ENCODE assay signal across 9 mouse cellular contexts in genomic region chr9:53398388-53398700, GRCm38 (mm10). TPM values are rescaled to one million over a fixed set of nuclear protein-coding genes. Genes with fewer than 3 reads are reported as not detected.
DNase-seq lines count a peak whose midpoint lies in the region; ATAC-seq and TF ChIP-seq lines count a peak whose summit lies in the region.
"Had no signal": no experiment of that assay in that cellular context is flagged by ENCODE, and none has a peak within 500 bp of the region (broad histone marks: within the 10 kb centered on the region; RNA-seq: fewer than 3 reads in every experiment).

No protein-coding gene starts in this region.

- peak; percentile 86 for TF ChIP-seq RAD21 in CH12.LX (IDR thresholded peaks at IDR 0.05; ENCODE audit: low read depth, low read length)

- no peaks in the 10 kb centered on the region for H3K36me3 ChIP-seq in CH12.LX (replicated peaks in 1 of 2; ENCODE audit: control insufficient read depth in 1 of 2, insufficient read depth in 1 of 2, low read length in 1 of 2)
- H3K36me3 ChIP-seq in limb, embryonic 10.5 days = no peaks in the 10 kb centered on the region
- H3K36me3 ChIP-seq in neural tube, embryonic 11.5 days (ENCODE audit: control insufficient read depth, insufficient read depth, low read length) = no peaks in the 10 kb centered on the region

- H3K27ac ChIP-seq in CH12.LX (ENCODE audit: insufficient read depth, low read depth) = no peak overlapping the region
- H3K27ac ChIP-seq in limb, embryonic 10.5 days = no peak overlapping the region
- no peak overlapping the region for H3K27ac ChIP-seq in neural tube, embryonic 11.5 days (ENCODE audit: low read depth, low read length)

- no peaks in the 10 kb centered on the region for H3K79me2 ChIP-seq in CH12.LX (replicated peaks; ENCODE audit: control insufficient read depth, extremely low read depth, insufficient read depth, poor library complexity, severe bottlenecking)

- TF ChIP-seq EP300 in CH12.LX (IDR thresholded peaks at IDR 0.05; ENCODE audit: low read length) = no peak

- H3K4me2 ChIP-seq in CH12.LX (ENCODE audit: insufficient read depth, low read depth, poor library complexity, severe bottlenecking) = peak overlapping the region; percentile 37; the same call in 1 of the 2 replicates
- H3K4me2 ChIP-seq in neural tube, embryonic 11.5 days (ENCODE audit: low read depth) = no peak overlapping the region

- peaks cover 7 to 19% of the 10 kb centered on the region in 2 experiments; a peak in 3 of 4 replicates for H3K4me1 ChIP-seq in CH12.LX (ENCODE audit: control insufficient read depth in 1 of 2, insufficient read depth in 2 of 2)
- peaks cover 14% of the 10 kb centered on the region for H3K4me1 ChIP-seq in limb, embryonic 10.5 days
- no peaks in the 10 kb centered on the region for H3K4me1 ChIP-seq in neural tube, embryonic 11.5 days (ENCODE audit: control insufficient read depth, insufficient read depth, low read length)

- ATAC-seq in neural tube, embryonic 11.5 days (ENCODE audit: insufficient read depth, low FRiP score, low TSS enrichment) = no peak
- ATAC-seq in erythroblast, adult 5-6 weeks (replicated peaks; ENCODE audit: low FRiP score, poor library complexity, severe bottlenecking) = no peak

- no peaks in the 10 kb centered on the region for H3K27me3 ChIP-seq in CH12.LX (replicated peaks)
- no peaks in the 10 kb centered on the region for H3K27me3 ChIP-seq in limb, embryonic 10.5 days (ENCODE audit: low read depth, poor library complexity, severe bottlenecking)
- no peaks in the 10 kb centered on the region for H3K27me3 ChIP-seq in neural tube, embryonic 11.5 days (ENCODE audit: control insufficient read depth, insufficient read depth, low read length)

- no peaks in the 10 kb centered on the region for H3K9me3 ChIP-seq in CH12.LX (replicated peaks; ENCODE audit: low read length)
- H3K9me3 ChIP-seq in limb, embryonic 10.5 days (replicated peaks) = no peaks in the 10 kb centered on the region
- H3K9me3 ChIP-seq in neural tube, embryonic 11.5 days (ENCODE audit: control insufficient read depth, low read length) = no peaks in the 10 kb centered on the region

- peak; percentile 34 to 88; a peak in 3 of 4 replicates for TF ChIP-seq CTCF in CH12.LX (conservative IDR thresholded peaks at IDR 0.05 in 1 of 2, IDR thresholded peaks at IDR 0.05 in 1 of 2; ENCODE audit: low read depth in 2 of 2, low read length in 2 of 2)

- dilution Hi-C loops in CH12.LX (cut with MboI; ENCODE audit: extremely low pct_ligation_motif_present, extremely low pct_unique_long_range_greater_than_20kb, low sequenced_read_pairs) = no loop called here

- H3K9ac ChIP-seq in CH12.LX (ENCODE audit: insufficient read depth, low read depth) = no peak overlapping the region
- H3K9ac ChIP-seq in neural tube, embryonic 11.5 days (ENCODE audit: low read length) = no peak overlapping the region

- peak; percentile 55 for DNase-seq in kidney, adult 9 months
- DNase-seq in kidney, adult 11 months = no peak
- peak; percentile 81 for DNase-seq in CH12.LX (ENCODE audit: extremely low read depth)
- peak; percentile 52 for DNase-seq in adrenal gland, adult 2 months
- DNase-seq in embryo, embryonic 11.5 days (ENCODE audit: low read depth, low spot score) = peak; percentile 46
- DNase-seq in limb, embryonic 10.5 days (ENCODE audit: low spot score) = peak; percentile 68
- DNase-seq in neural tube, embryonic 11.5 days (ENCODE audit: low spot score) = peak; percentile 72

- WGBS in limb, embryonic 10.5 days = 10% methylated on average over 5 of the region's 5 CpGs
- WGBS in neural tube, embryonic 11.5 days = 16% methylated on average over 5 of the region's 5 CpGs

- in situ Hi-C loops in CH12.LX (cut with MboI; ENCODE audit: low pct_ligation_motif_present, low pct_unique_long_range_greater_than_20kb, low sequenced_read_pairs) = loop anchor here (5.0 kb wide), 1 partner anchor 151 kb away; the partner anchor contains the start of gene Ddx10

- H3K4me3 ChIP-seq in CH12.LX (replicated peaks in 1 of 3; ENCODE audit: low read depth in 2 of 3, low read length in 2 of 3, poor library complexity in 1 of 3) = peak overlapping the region in 1 of 3 experiments; percentile 23
- H3K4me3 ChIP-seq in limb, embryonic 10.5 days = no peak overlapping the region
- no peak overlapping the region for H3K4me3 ChIP-seq in neural tube, embryonic 11.5 days (ENCODE audit: low read depth, low read length)

- no peak for TF ChIP-seq POLR2A in CH12.LX (IDR thresholded peaks at IDR 0.05; ENCODE audit: low read depth, low read length)

TF ChIP-seq in CH12.LX, 34 proteins besides CTCF, POLR2A, EP300 and RAD21:
- TF ChIP-seq SMC3 (IDR thresholded peaks at IDR 0.05; ENCODE audit: low read depth, low read length) (peak; percentile 89), MAZ (IDR thresholded peaks at IDR 0.05; ENCODE audit: low read depth, low read length) (peak; percentile 44; the same call in 1 of the 2 replicates), UBTF (IDR thresholded peaks at IDR 0.05; ENCODE audit: low read depth, low read length) (no peak), ZC3H11A (IDR thresholded peaks at IDR 0.05; ENCODE audit: low read depth, low read length) (peak; percentile 46; the same call in 1 of the 2 replicates)

RNA-seq across cellular contexts. Expression of gene 4930550C14Rik, which starts 3.8 kb away (rescaled TPM):
- total RNA-seq in CH12.LX (2012; rRNA removed) (0.30 and 0.38 TPM in 2 replicates), CH12.LX (2014; rRNA removed) (1.3 and 1.7 TPM in 2 replicates)
- polyA plus RNA-seq in CH12.LX (2012; ENCODE audit: insufficient read length, low read depth) = 0.97 and 1.5 TPM in 2 replicates
- 1 to 10 TPM; 1.2 to 2.3 TPM for total RNA-seq in adrenal gland, adult 2 months (2021)
- polyA plus RNA-seq in adrenal gland, adult 2 months (2012; rRNA removed) = 0.09 TPM in 1 of 2 replicates, not detected in the other
- polyA plus RNA-seq in limb, embryonic 10.5 days (2016; fragmentation: Nextera tagmentation; extraction: Ambion mirVana) = 0.33 and 0.63 TPM in 2 replicates
- 0.56 and 0.70 TPM in 2 replicates for polyA plus RNA-seq in neural tube, embryonic 11.5 days (2014; fragmentation: Nextera tagmentation; extraction: Ambion mirVana)
- 3.1 and 6.9 TPM in 2 replicates for total RNA-seq in erythroblast, adult 5-6 weeks (2015; ENCODE audit: low replicate concordance)
- total RNA-seq in erythroblast, adult 5-6 weeks (2017; ENCODE audit: low replicate concordance) = 7.8 and 9.1 TPM in 2 replicates
- total RNA-seq: gastrocnemius, postnatal 36 days had no signal

RNA-seq across cellular contexts. Expression of gene Kdelc2, which starts 14.5 kb away (rescaled TPM):
- total RNA-seq in CH12.LX (2012; rRNA removed) (not detected in 2 replicates), CH12.LX (2014; rRNA removed) (not detected in 2 replicates)
- not detected in 2 replicates for polyA plus RNA-seq in CH12.LX (2012; ENCODE audit: insufficient read length, low read depth)
- total RNA-seq in adrenal gland, adult 2 months (2021) = 10 to 100 TPM; 11.2 to 11.5 TPM
- 8.4 and 9.1 TPM in 2 replicates for polyA plus RNA-seq in adrenal gland, adult 2 months (2012; rRNA removed)
- 9.3 and 10.3 TPM in 2 replicates for polyA plus RNA-seq in limb, embryonic 10.5 days (2016; fragmentation: Nextera tagmentation; extraction: Ambion mirVana)
- 7.7 and 7.8 TPM in 2 replicates for polyA plus RNA-seq in neural tube, embryonic 11.5 days (2014; fragmentation: Nextera tagmentation; extraction: Ambion mirVana)
- total RNA-seq in erythroblast, adult 5-6 weeks (2015; ENCODE audit: low replicate concordance) = 0.84 and 0.96 TPM in 2 replicates
- total RNA-seq in erythroblast, adult 5-6 weeks (2017; ENCODE audit: low replicate concordance) = 0.34 and 0.42 TPM in 2 replicates
